ENCODE assay signal across 21 mouse cellular contexts in genomic region chr3:120618358-120618757, GRCm38 (mm10).
A peak's percentile ranks its signal among the peaks of the same experiment; 100 is the strongest.
DNase-seq lines count a peak whose midpoint lies in the region; ATAC-seq and TF ChIP-seq lines count a peak whose summit lies in the region.
"Had no signal": no experiment of that assay in that cellular context is flagged by ENCODE, and none has a peak within 500 bp of the region (broad histone marks: within the 10 kb centered on the region; RNA-seq: fewer than 3 reads in every experiment).

No protein-coding gene starts in this region.

- H3K27ac ChIP-seq in forebrain, embryonic 14.5 days (ENCODE audit: low read depth, low read length) = no peak overlapping the region
- H3K27ac ChIP-seq in forebrain, embryonic 12.5 days = no peak overlapping the region
- no peak overlapping the region for H3K27ac ChIP-seq in forebrain, postnatal 0 days (ENCODE audit: low read depth, low read length)
- no peak overlapping the region for H3K27ac ChIP-seq in hindbrain, embryonic 14.5 days
- H3K27ac ChIP-seq: embryonic facial prominence, embryonic 13.5 days; embryonic facial prominence, embryonic 15.5 days; gastrocnemius, adult 2 months had no signal

- H3K4me2 ChIP-seq in forebrain, embryonic 14.5 days (ENCODE audit: low read length) = no peak overlapping the region
- H3K4me2 ChIP-seq in forebrain, embryonic 12.5 days = no peak overlapping the region
- no peak overlapping the region for H3K4me2 ChIP-seq in forebrain, postnatal 0 days (ENCODE audit: low read depth)
- H3K4me2 ChIP-seq in hindbrain, embryonic 14.5 days (replicated peaks) = no peak overlapping the region
- H3K4me2 ChIP-seq: embryonic facial prominence, embryonic 13.5 days; embryonic facial prominence, embryonic 15.5 days had no signal

- WGBS in forebrain, embryonic 14.5 days = 70% methylated on average over 6 of the region's 6 CpGs
- 85% methylated on average over 6 of the region's 6 CpGs for WGBS in forebrain, embryonic 12.5 days
- 54% methylated on average over 6 of the region's 6 CpGs for WGBS in forebrain, postnatal 0 days
- whole genome bisulfite sequencing in hindbrain, embryonic 14.5 days = 77% methylated on average over 6 of the region's 6 CpGs

- ATAC-seq in forebrain, embryonic 14.5 days = peak; percentile 48; the same call in 1 of the 2 replicates
- no peak for ATAC-seq in forebrain, embryonic 12.5 days (ENCODE audit: low FRiP score)
- peak; percentile 63 for ATAC-seq in forebrain, postnatal 0 days
- no peak for ATAC-seq in hindbrain, embryonic 14.5 days (ENCODE audit: low FRiP score)

- DNase-seq in forebrain, embryonic 14.5 days (ENCODE audit: low spot score) = peak; percentile 76
- peak; percentile 70 for DNase-seq in brain, embryonic 14.5 days (ENCODE audit: low read depth)
- peak; percentile 22 for DNase-seq in brain, embryonic 18.5 days (ENCODE audit: low read depth, low spot score)
- peak; percentile 31 for DNase-seq in forebrain, postnatal 0 days
- no peak for DNase-seq in hindbrain, embryonic 14.5 days (ENCODE audit: low spot score)
- DNase-seq in adrenal gland, adult 8-10 months = no peak
- DNase-seq: adrenal gland, adult 2 months; adrenal gland, postnatal 14 days; adrenal gland, postnatal 36 days; cerebellum, adult 11 months; cerebellum, adult 18-20 months; cerebellum, adult 8-10 months; cerebellum, adult 9-11 months; cerebellum, postnatal 14 days; cerebellum, postnatal 36 days; embryo, embryonic 11 days; gastrocnemius, adult 2 months had no signal

- TF ChIP-seq POLR2A in brain, embryonic 14.5 days (IDR thresholded peaks at IDR 0.05; ENCODE audit: borderline replicate concordance, extremely low read depth, insufficient read depth, insufficient read length, poor library complexity, severe bottlenecking) = no peak

- no peaks in the 10 kb centered on the region for H3K9me3 ChIP-seq in forebrain, embryonic 14.5 days (replicated peaks; ENCODE audit: control insufficient read depth, low read length)
- H3K9me3 ChIP-seq in forebrain, embryonic 12.5 days = no peaks in the 10 kb centered on the region
- H3K9me3 ChIP-seq in forebrain, postnatal 0 days (ENCODE audit: low read length) = no peaks in the 10 kb centered on the region
- H3K9me3 ChIP-seq in hindbrain, embryonic 14.5 days (ENCODE audit: control insufficient read depth, low read length) = no peaks in the 10 kb centered on the region
- H3K9me3 ChIP-seq: embryonic facial prominence, embryonic 13.5 days; embryonic facial prominence, embryonic 15.5 days had no signal

- no peak overlapping the region for H3K4me3 ChIP-seq in forebrain, embryonic 14.5 days (ENCODE audit: low read depth, low read length)
- H3K4me3 ChIP-seq in forebrain, embryonic 12.5 days (replicated peaks) = no peak overlapping the region
- H3K4me3 ChIP-seq in forebrain, postnatal 0 days (ENCODE audit: low read depth, low read length) = no peak overlapping the region
- no peak overlapping the region for H3K4me3 ChIP-seq in hindbrain, embryonic 14.5 days (replicated peaks; ENCODE audit: low read length)
- H3K4me3 ChIP-seq: embryonic facial prominence, embryonic 13.5 days; embryonic facial prominence, embryonic 15.5 days; erythroblast, embryonic 14.5 days; gastrocnemius, adult 2 months had no signal

- no peak for TF ChIP-seq CTCF in brain, embryonic 14.5 days (IDR thresholded peaks at IDR 0.05; ENCODE audit: borderline replicate concordance, extremely low read depth, insufficient read depth, insufficient read length)
- TF ChIP-seq CTCF in forebrain, postnatal 0 days (IDR thresholded peaks at IDR 0.05; ENCODE audit: low read depth) = no peak

- no peaks in the 10 kb centered on the region for H3K27me3 ChIP-seq in forebrain, embryonic 14.5 days (replicated peaks; ENCODE audit: control insufficient read depth, insufficient read depth, low read length)
- no peaks in the 10 kb centered on the region for H3K27me3 ChIP-seq in forebrain, embryonic 12.5 days
- no peaks in the 10 kb centered on the region for H3K27me3 ChIP-seq in forebrain, postnatal 0 days (ENCODE audit: insufficient read depth, low read length)
- no peaks in the 10 kb centered on the region for H3K27me3 ChIP-seq in hindbrain, embryonic 14.5 days (ENCODE audit: control insufficient read depth, insufficient read depth, low read length)
- H3K27me3 ChIP-seq: embryonic facial prominence, embryonic 13.5 days; embryonic facial prominence, embryonic 15.5 days had no signal

- no peak overlapping the region for H3K9ac ChIP-seq in forebrain, embryonic 14.5 days (ENCODE audit: low read length)
- no peak overlapping the region for H3K9ac ChIP-seq in forebrain, embryonic 12.5 days
- H3K9ac ChIP-seq in forebrain, postnatal 0 days = no peak overlapping the region
- no peak overlapping the region for H3K9ac ChIP-seq in hindbrain, embryonic 14.5 days
- H3K9ac ChIP-seq: embryonic facial prominence, embryonic 13.5 days; embryonic facial prominence, embryonic 15.5 days had no signal

- no peaks in the 10 kb centered on the region for H3K4me1 ChIP-seq in forebrain, embryonic 14.5 days (ENCODE audit: control insufficient read depth, insufficient read depth, low read length)
- no peaks in the 10 kb centered on the region for H3K4me1 ChIP-seq in forebrain, embryonic 12.5 days
- H3K4me1 ChIP-seq in forebrain, postnatal 0 days (ENCODE audit: insufficient read depth) = no peaks in the 10 kb centered on the region
- H3K4me1 ChIP-seq in hindbrain, embryonic 14.5 days (replicated peaks; ENCODE audit: control insufficient read depth, insufficient read depth, low read length) = no peaks in the 10 kb centered on the region
- H3K4me1 ChIP-seq: embryonic facial prominence, embryonic 13.5 days; embryonic facial prominence, embryonic 15.5 days had no signal

- no peaks in the 10 kb centered on the region for H3K36me3 ChIP-seq in forebrain, embryonic 14.5 days (ENCODE audit: control insufficient read depth, insufficient read depth, low read length)
- H3K36me3 ChIP-seq in forebrain, embryonic 12.5 days (replicated peaks) = no peaks in the 10 kb centered on the region
- H3K36me3 ChIP-seq in forebrain, postnatal 0 days (ENCODE audit: insufficient read depth) = no peaks in the 10 kb centered on the region
- no peaks in the 10 kb centered on the region for H3K36me3 ChIP-seq in hindbrain, embryonic 14.5 days (replicated peaks; ENCODE audit: control insufficient read depth, insufficient read depth)
- H3K36me3 ChIP-seq: embryonic facial prominence, embryonic 13.5 days; embryonic facial prominence, embryonic 15.5 days had no signal

Comparison
In these comparisons a context has a peak if more than half of its experiments do, and no peak if none do; other contexts are left out.
1. ATAC-seq: peak in forebrain, embryonic 14.5 days (single experiment) and forebrain, postnatal 0 days (single experiment); none in forebrain, embryonic 12.5 days (single experiment) and hindbrain, embryonic 14.5 days (single experiment).
2. DNase-seq: peak in forebrain, embryonic 14.5 days (single experiment), brain, embryonic 14.5 days (single experiment), brain, embryonic 18.5 days (single experiment) and forebrain, postnatal 0 days (single experiment); none in hindbrain, embryonic 14.5 days (single experiment) and adrenal gland, adult 8-10 months (single experiment).